Mouse (Mus musculus) limb, embryonic 12.5 days (tissue): ENCODE measurements around the gene Gin1. TPM values are rescaled to one million over a fixed set of nuclear protein-coding genes. Genes with fewer than 3 reads are reported as not detected.
A peak's percentile ranks its signal among the peaks of the same experiment; 100 is the strongest.

ENCODE experiments used
- ATAC-seq: fragments of 200-750 bp; cut with Nextera tagmentation; 2 replicates; pipeline ENCODE4 v1.8.0; 2017; ENCODE audit warnings: low read depth, moderate TSS enrichment; ENCODE audit not compliant: insufficient number of reproducible peaks, insufficient read depth, low FRiP score, low TSS enrichment
- H3K27ac ChIP-seq: fragments of 300-500 bp; sonication (generic); 2 replicates; pipeline ENCODE4 v1.5.1; 2016; ENCODE audit warnings: mild to moderate bottlenecking, moderate library complexity
- H3K27me3 ChIP-seq: fragments of 300-500 bp; sonication (generic); 2 replicates; pipeline ENCODE4 v1.6.1; 2016; ENCODE audit warnings: mild to moderate bottlenecking, moderate library complexity
- H3K36me3 ChIP-seq: fragments of 300-500 bp; sonication (generic); 2 replicates; pipeline ENCODE4 v1.6.1; 2016; ENCODE audit warnings: mild to moderate bottlenecking, moderate library complexity
- H3K4me1 ChIP-seq: fragments of 300-500 bp; sonication (generic); replicated peaks from 2 replicates; pipeline ENCODE4 v1.6.1; 2016
- H3K4me2 ChIP-seq: fragments of 300-500 bp; sonication (generic); 2 replicates; pipeline ENCODE4 v1.6.1; 2016; ENCODE audit warnings: mild to moderate bottlenecking, moderate library complexity
- H3K4me3 ChIP-seq: fragments of 300-500 bp; sonication (generic); replicated peaks from 2 replicates; pipeline ENCODE4 v1.5.1; 2016; ENCODE audit warnings: mild to moderate bottlenecking
- H3K9ac ChIP-seq: fragments of 300-500 bp; sonication (generic); replicated peaks from 2 replicates; pipeline ENCODE4 v1.6.1; 2016; ENCODE audit warnings: mild to moderate bottlenecking, moderate library complexity
- H3K9me3 ChIP-seq: fragments of 300-500 bp; sonication (generic); 2 replicates; pipeline ENCODE4 v1.6.1; 2016; ENCODE audit warnings: mild to moderate bottlenecking, moderate library complexity
- WGBS: fragments of 180-500 bp; shearing (Covaris S2); methylation state at CpG from one replicate; pipeline ENCODE4 v1.1.7; 2016; 5-methylcytosine and 5-hydroxymethylcytosine counted together
- polyA plus RNA-seq: library from polyadenylated mRNA; unstranded; fragments of >200 nt; fragmentation: Nextera tagmentation; extraction: Ambion mirVana; gene quantifications from 2 replicates; pipeline ENCODE4 v1.2.1, GENCODE M21; 2016

Gene Gin1
- 15.4 and 20.3 TPM in 2 replicates for polyA plus RNA-seq

GRCm38 (mm10) chr1:97769904-97770753 lies at the start of gene Gin1, which contains the start of gene Ppip5k2:
TSS of gene Gin1 (plus strand) at chr1:97770172.
TSS of gene Ppip5k2 (minus strand) at chr1:97770411.
- H3K27ac ChIP-seq = peak within 1 kb of the TSS; percentile 85
- H3K4me2 ChIP-seq = peak within 1 kb of the TSS; percentile 59
- no peaks in the 10 kb centered on the region for H3K9me3 ChIP-seq
- H3K4me3 ChIP-seq = peak within 1 kb of the TSS; percentile 82
- H3K9ac ChIP-seq = peak within 1 kb of the TSS; percentile 82
- under 1% methylated on average over 65 of the region's 66 CpGs for WGBS
- peaks cover 16% of the 10 kb centered on the region for H3K4me1 ChIP-seq
- H3K27me3 ChIP-seq = peaks cover 3% of the 10 kb centered on the region; the same call in 1 of the 2 replicates
- ATAC-seq = peak; percentile 99
- H3K36me3 ChIP-seq = no peaks in the 10 kb centered on the region

- Histone ChIP-seq H3K4me1 (no peaks in the 10 kb centered on the region), H3K9ac (no peak overlapping the region), H3K4me2 (no peak overlapping the region), H3K27ac (no peak overlapping the region), H3K27me3 (no peaks in the 10 kb centered on the region), H3K36me3 (peaks cover 36% of the 10 kb centered on the region), H3K4me3 (no peak overlapping the region), H3K9me3 (no peaks in the 10 kb centered on the region)
- ATAC-seq = peak; percentile 63; the same call in 1 of the 2 replicates
- WGBS = 76% methylated on average over 2 of the region's 2 CpGs
Observed at GRCm38 (mm10) chr1:97726730-97727129, 43.2 kb upstream of the Gin1 start.

- H3K9me3 ChIP-seq = no peaks in the 10 kb centered on the region
- H3K36me3 ChIP-seq = peaks cover 38% of the 10 kb centered on the region
- no peaks in the 10 kb centered on the region for H3K4me1 ChIP-seq
- no peak overlapping the region for H3K4me3 ChIP-seq
- H3K9ac ChIP-seq = no peak overlapping the region
- H3K27ac ChIP-seq = no peak overlapping the region
- no peak overlapping the region for H3K4me2 ChIP-seq
- ATAC-seq = no peak
- no peaks in the 10 kb centered on the region for H3K27me3 ChIP-seq
- 89% methylated on average over 1 of the region's 1 CpGs for WGBS
Observed at GRCm38 (mm10) chr1:97729339-97729738, 40.6 kb upstream of the Gin1 start.

GRCm38 (mm10) chr1:97743063-97743462 lies 26.9 kb upstream of the Gin1 start:
- Histone ChIP-seq H3K4me3 (no peak overlapping the region), H3K9me3 (no peaks in the 10 kb centered on the region), H3K36me3 (peaks cover 66% of the 10 kb centered on the region), H3K4me1 (no peaks in the 10 kb centered on the region), H3K4me2 (no peak overlapping the region), H3K27ac (no peak overlapping the region), H3K27me3 (no peaks in the 10 kb centered on the region), H3K9ac (no peak overlapping the region)
- WGBS = 100% methylated on average over 1 of the region's 1 CpGs
- ATAC-seq = no peak

GRCm38 (mm10) chr1:97745712-97746111 lies 24.3 kb upstream of the Gin1 start:
- no peaks in the 10 kb centered on the region for H3K27me3 ChIP-seq
- no peaks in the 10 kb centered on the region for H3K4me1 ChIP-seq
- no peak for ATAC-seq
- 95% methylated on average over 4 of the region's 4 CpGs for WGBS
- no peaks in the 10 kb centered on the region for H3K9me3 ChIP-seq
- no peak overlapping the region for H3K9ac ChIP-seq
- H3K36me3 ChIP-seq = peaks cover 61% of the 10 kb centered on the region
- no peak overlapping the region for H3K27ac ChIP-seq
- no peak overlapping the region for H3K4me2 ChIP-seq
- H3K4me3 ChIP-seq = no peak overlapping the region

GRCm38 (mm10) chr1:97746261-97746660 lies 23.7 kb upstream of the Gin1 start:
- H3K9me3 ChIP-seq = no peaks in the 10 kb centered on the region
- no peaks in the 10 kb centered on the region for H3K4me1 ChIP-seq
- no peak overlapping the region for H3K9ac ChIP-seq
- H3K27ac ChIP-seq = no peak overlapping the region
- H3K27me3 ChIP-seq = no peaks in the 10 kb centered on the region
- WGBS = 98% methylated on average over 7 of the region's 7 CpGs
- peaks cover 62% of the 10 kb centered on the region for H3K36me3 ChIP-seq
- no peak overlapping the region for H3K4me2 ChIP-seq
- ATAC-seq = no peak
- no peak overlapping the region for H3K4me3 ChIP-seq

GRCm38 (mm10) chr1:97748163-97748562 lies 21.8 kb upstream of the Gin1 start:
- Histone ChIP-seq H3K36me3 (peaks cover 63% of the 10 kb centered on the region), H3K27ac (no peak overlapping the region), H3K9ac (no peak overlapping the region), H3K9me3 (no peaks in the 10 kb centered on the region), H3K4me3 (no peak overlapping the region), H3K4me1 (no peaks in the 10 kb centered on the region), H3K27me3 (no peaks in the 10 kb centered on the region), H3K4me2 (no peak overlapping the region)
- no peak for ATAC-seq
- 95% methylated on average over 3 of the region's 3 CpGs for WGBS

GRCm38 (mm10) chr1:97753216-97753615 lies 16.8 kb upstream of the Gin1 start:
- ATAC-seq = no peak
- Histone ChIP-seq H3K36me3 (peaks cover 51% of the 10 kb centered on the region), H3K9ac (no peak overlapping the region), H3K4me2 (no peak overlapping the region), H3K4me1 (no peaks in the 10 kb centered on the region), H3K27ac (no peak overlapping the region), H3K4me3 (no peak overlapping the region), H3K9me3 (no peaks in the 10 kb centered on the region), H3K27me3 (no peaks in the 10 kb centered on the region)

- H3K9ac ChIP-seq = no peak overlapping the region
- no peak overlapping the region for H3K4me3 ChIP-seq
- H3K4me2 ChIP-seq = no peak overlapping the region
- no peaks in the 10 kb centered on the region for H3K4me1 ChIP-seq
- ATAC-seq = no peak
- WGBS = 87% methylated on average over 4 of the region's 4 CpGs
- H3K27me3 ChIP-seq = no peaks in the 10 kb centered on the region
- H3K27ac ChIP-seq = no peak overlapping the region
- peaks cover 49% of the 10 kb centered on the region for H3K36me3 ChIP-seq
- H3K9me3 ChIP-seq = no peaks in the 10 kb centered on the region
Observed at GRCm38 (mm10) chr1:97754392-97754791, 15.6 kb upstream of the Gin1 start.

- Histone ChIP-seq H3K9ac (no peak overlapping the region), H3K9me3 (no peaks in the 10 kb centered on the region), H3K27ac (no peak overlapping the region), H3K4me2 (no peak overlapping the region), H3K27me3 (no peaks in the 10 kb centered on the region), H3K4me1 (no peaks in the 10 kb centered on the region), H3K4me3 (no peak overlapping the region), H3K36me3 (peaks cover 32% of the 10 kb centered on the region)
- no peak for ATAC-seq
Observed at GRCm38 (mm10) chr1:97759841-97760240, 10.1 kb upstream of the Gin1 start.

GRCm38 (mm10) chr1:97760598-97760997 lies 9.4 kb upstream of the Gin1 start:
- H3K27me3 ChIP-seq = no peaks in the 10 kb centered on the region
- no peaks in the 10 kb centered on the region for H3K9me3 ChIP-seq
- no peak overlapping the region for H3K27ac ChIP-seq
- H3K36me3 ChIP-seq = peaks cover 25% of the 10 kb centered on the region
- no peak for ATAC-seq
- H3K4me1 ChIP-seq = no peaks in the 10 kb centered on the region
- no peak overlapping the region for H3K4me3 ChIP-seq
- 81% methylated on average over 7 of the region's 7 CpGs for WGBS
- no peak overlapping the region for H3K9ac ChIP-seq
- H3K4me2 ChIP-seq = no peak overlapping the region

GRCm38 (mm10) chr1:97761477-97761876 lies 8.5 kb upstream of the Gin1 start:
- no peaks in the 10 kb centered on the region for H3K4me1 ChIP-seq
- WGBS = 94% methylated on average over 6 of the region's 6 CpGs
- no peak overlapping the region for H3K4me3 ChIP-seq
- no peak overlapping the region for H3K4me2 ChIP-seq
- H3K9ac ChIP-seq = no peak overlapping the region
- H3K27ac ChIP-seq = no peak overlapping the region
- H3K36me3 ChIP-seq = peaks cover 22% of the 10 kb centered on the region; the same call in 1 of the 2 replicates
- ATAC-seq = no peak
- no peaks in the 10 kb centered on the region for H3K27me3 ChIP-seq
- H3K9me3 ChIP-seq = no peaks in the 10 kb centered on the region
